Mouse (Mus musculus) macrophage (primary cell): ENCODE results near the gene Zfp408. TPM values are rescaled to one million over a fixed set of nuclear protein-coding genes. Genes with fewer than 3 reads are reported as not detected.

Experiments
- H3K27ac ChIP-seq: fragments of 350-480 bp; formaldehyde crosslinking; 2 replicates; pipeline ENCODE4 v1.9.0; 2021
- H3K36me3 ChIP-seq: fragments of 350-480 bp; formaldehyde crosslinking; 2 replicates; pipeline ENCODE4 v1.9.0; 2021; ENCODE audit errors: inconsistent target
- H3K4me3 ChIP-seq: fragments of 350-480 bp; formaldehyde crosslinking; 2 replicates; pipeline ENCODE4 v1.9.0; 2021; ENCODE audit errors: inconsistent target
- H3K79me2 ChIP-seq: fragments of 350-480 bp; formaldehyde crosslinking; 2 replicates; pipeline ENCODE4 v1.9.0; 2021; ENCODE audit errors: inconsistent target
- WGBS: methylation state at CpG from one replicate; pipeline ENCODE4 v1.1.7; 2026; ENCODE audit warnings: inconsistent platforms; ENCODE audit not compliant: missing documents; 5-methylcytosine and 5-hydroxymethylcytosine counted together
- polyA plus RNA-seq: library from polyadenylated mRNA; stranded (reverse); fragments of 250-400 nt; gene quantifications from 3 replicates; pipeline ENCODE4 v1.2.4, GENCODE M21; 2018; ENCODE audit warnings: inconsistent platforms
- total RNA-seq, 78 experiments: library from RNA; depleted of rRNA; stranded (reverse); fragments of 250-400 nt; gene quantifications; 1 replicate in 9 of 78; 2 replicates in 24 of 78; 3 replicates in 43 of 78; 4 replicates in 2 of 78; pipeline ENCODE4 v1.2.4; 2018; ENCODE audit warnings: inconsistent platforms in 56 of 78

The Zfp408 gene
- total RNA-seq (2018; cell fraction: chromatin; rRNA removed), result 10 to 100 TPM; 10.4 to 73.8 (median 46.7) TPM
- 10 to 100 TPM in 2 of 26 experiments, 1 to 10 TPM in 24; 3.6 to 12.3 (median 7.3) TPM for total RNA-seq (2018; cell fraction: cytosol; rRNA removed)
- 10 to 100 TPM; 13.2 to 53.6 (median 30.1) TPM for total RNA-seq (2018; cell fraction: nucleus; rRNA removed)
- 7.1 to 9.6 TPM (median 7.2 TPM) in 3 replicates for polyA plus RNA-seq

DNA sequence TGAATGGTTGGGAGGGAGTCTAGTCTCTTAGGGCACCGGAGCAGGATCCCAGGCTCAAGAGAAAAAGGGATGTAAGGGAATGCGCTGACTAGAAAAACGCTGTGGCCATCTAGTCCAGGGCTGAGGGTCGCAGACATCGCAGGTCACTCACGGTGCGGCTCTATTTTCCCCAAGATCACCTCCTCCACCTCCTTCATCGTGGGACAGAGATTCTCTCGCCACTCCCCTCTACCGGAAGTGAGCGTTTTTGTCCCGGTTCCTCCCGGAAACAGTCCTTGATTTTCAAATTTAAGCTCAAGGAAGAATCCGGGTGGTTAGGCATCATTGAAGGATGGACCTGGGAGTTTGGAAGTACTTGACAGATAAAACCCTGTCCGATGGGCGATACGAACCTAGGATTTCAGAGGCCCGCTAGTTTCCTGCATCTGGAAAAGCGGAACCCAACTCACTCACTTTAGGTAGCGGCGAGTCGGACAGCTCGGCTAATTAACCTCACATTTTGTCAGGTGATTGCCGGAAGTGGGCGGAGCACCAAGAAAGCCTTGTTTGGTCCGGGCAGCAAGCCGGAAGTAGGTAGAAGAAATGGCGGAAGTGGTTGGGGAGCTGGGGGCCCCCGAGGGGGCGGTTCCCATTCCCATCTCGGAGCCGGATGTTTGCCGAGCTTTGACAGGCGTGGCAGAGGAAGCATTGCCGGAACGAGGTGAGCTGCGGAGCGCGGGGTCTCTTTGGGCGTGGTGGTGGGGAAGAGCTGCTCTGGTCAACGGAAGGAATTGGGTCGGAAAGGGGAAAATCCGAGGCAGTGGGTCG lies at the start of gene Zfp408, which contains the start of gene Arhgap1:
TSS of gene Zfp408 (minus strand) at position 239 of the 807 bp plus-strand sequence.
TSS of gene Arhgap1 (plus strand) at position 308 of the 807 bp plus-strand sequence.
- Histone ChIP-seq H3K27ac (peak within 1 kb of the TSS; percentile 92), H3K79me2 (peaks cover 73% of the 10 kb centered on the region), H3K36me3 (peaks cover 49% of the 10 kb centered on the region), H3K4me3 (peak within 1 kb of the TSS; percentile 100)
- under 1% methylated on average over 44 of the region's 44 CpGs for WGBS

DNA sequence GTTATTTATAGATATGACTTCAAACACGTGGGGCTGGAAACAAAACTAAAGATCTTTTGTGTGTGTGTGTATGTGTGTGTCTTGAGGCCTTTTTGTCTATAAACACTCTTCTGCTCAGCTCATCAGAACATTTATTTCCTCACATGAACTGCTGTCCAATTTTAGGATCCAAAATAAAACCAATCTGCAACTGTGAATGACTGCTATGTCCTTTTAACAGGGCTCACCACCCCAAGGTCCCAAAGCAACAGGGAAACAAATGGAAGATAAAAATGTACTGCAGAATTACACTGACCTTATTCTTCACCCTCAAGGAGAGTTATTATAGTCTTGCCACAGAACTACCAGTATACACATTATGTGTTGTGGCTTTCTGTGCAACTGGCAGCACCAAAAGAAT lies 49.6 kb upstream of the Zfp408 start:
- Histone ChIP-seq H3K4me3 (no peak overlapping the region), H3K36me3 (no peaks in the 10 kb centered on the region), H3K27ac (peak overlapping the region; percentile 22), H3K79me2 (peaks cover 41% of the 10 kb centered on the region)
- 43% methylated on average over 1 of the region's 1 CpGs for WGBS

DNA sequence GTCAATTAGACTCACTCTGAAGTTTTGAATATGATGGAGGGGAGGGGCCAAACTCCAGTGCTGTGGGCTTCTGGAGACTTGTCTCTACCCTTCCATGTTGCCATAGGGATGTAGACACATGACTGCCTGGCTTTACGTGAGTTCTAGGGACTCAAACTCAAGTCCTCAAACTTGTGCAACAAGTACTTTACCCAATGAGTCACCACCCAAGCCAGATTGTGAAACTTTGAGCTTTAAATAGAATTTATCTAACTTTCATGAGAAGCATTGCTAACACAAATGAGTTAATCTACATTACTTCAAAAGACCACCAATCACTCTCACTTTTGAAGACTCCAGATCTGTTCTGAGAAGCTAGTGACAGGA lies 46.6 kb upstream of the Zfp408 start:
- Histone ChIP-seq H3K79me2 (peaks cover 31% of the 10 kb centered on the region), H3K27ac (peak overlapping the region; percentile 63), H3K36me3 (peaks cover 10% of the 10 kb centered on the region; the same call in 1 of the 2 replicates), H3K4me3 (no peak overlapping the region)
- 0% methylated on average over 1 of the region's 1 CpGs for WGBS

DNA sequence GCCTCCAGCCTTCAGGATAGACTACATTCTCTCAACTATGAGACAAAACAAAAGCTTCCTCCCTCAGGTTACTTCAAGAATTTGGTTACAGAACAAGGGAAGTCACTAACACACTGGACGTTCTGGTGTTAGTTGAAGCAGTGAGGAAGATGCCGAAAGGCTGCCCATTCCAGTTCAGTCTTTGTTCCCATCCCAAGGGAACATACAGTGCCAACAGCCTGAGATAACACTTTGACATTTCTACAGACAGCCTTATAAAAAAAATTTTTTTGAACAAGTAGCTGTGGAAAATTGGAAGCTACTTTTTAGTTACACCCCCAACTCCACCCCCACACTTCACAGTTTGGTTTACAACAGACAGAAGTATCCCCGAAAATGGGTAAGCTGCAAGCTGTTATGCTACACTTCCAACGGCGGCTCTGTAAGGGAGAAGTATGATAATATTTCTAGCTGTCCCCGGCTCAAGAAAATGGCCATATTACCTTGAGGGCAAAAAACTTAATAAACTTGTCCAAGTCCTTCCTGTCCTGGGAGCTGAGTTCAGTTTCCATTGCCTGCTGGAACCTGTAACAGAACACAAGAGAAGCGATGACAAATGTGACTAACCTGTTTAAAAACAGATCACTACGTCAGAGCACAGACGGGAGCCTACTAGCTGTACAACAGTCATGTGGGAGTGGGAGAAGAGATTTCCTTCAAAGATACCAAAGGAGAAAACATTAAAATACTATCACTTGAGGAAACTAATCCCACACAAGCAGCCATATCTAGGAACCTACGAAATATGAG lies 46.0 kb upstream of the Zfp408 start:
- Histone ChIP-seq H3K79me2 (peaks cover 31% of the 10 kb centered on the region), H3K36me3 (peaks cover 16% of the 10 kb centered on the region; the same call in 1 of the 2 replicates), H3K27ac (peak overlapping the region; percentile 63), H3K4me3 (no peak overlapping the region)
- WGBS, result 92% methylated on average over 10 of the region's 10 CpGs

DNA sequence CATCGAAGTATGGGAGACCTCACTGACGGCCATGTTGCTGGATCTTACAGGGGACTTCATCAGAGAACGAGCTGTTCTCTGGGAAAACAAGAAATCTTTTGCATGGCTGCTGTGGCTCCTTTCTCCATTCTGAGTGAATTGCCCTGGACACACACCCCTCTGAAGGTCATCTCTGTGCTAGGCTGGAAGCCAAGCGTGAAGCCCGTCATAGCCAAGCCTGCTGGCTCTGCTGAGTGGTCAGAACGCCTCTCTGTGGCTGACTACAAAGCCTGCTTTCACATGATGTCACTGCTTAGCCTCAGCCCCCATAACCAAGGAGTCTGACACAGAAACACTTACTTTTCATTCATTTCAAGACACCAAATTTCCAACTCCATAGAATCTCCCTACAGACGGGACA lies 39.9 kb upstream of the Zfp408 start:
- Histone ChIP-seq H3K36me3 (peaks cover 55% of the 10 kb centered on the region), H3K79me2 (no peaks in the 10 kb centered on the region), H3K27ac (no peak overlapping the region), H3K4me3 (no peak overlapping the region)
- WGBS, result 96% methylated on average over 7 of the region's 7 CpGs

DNA sequence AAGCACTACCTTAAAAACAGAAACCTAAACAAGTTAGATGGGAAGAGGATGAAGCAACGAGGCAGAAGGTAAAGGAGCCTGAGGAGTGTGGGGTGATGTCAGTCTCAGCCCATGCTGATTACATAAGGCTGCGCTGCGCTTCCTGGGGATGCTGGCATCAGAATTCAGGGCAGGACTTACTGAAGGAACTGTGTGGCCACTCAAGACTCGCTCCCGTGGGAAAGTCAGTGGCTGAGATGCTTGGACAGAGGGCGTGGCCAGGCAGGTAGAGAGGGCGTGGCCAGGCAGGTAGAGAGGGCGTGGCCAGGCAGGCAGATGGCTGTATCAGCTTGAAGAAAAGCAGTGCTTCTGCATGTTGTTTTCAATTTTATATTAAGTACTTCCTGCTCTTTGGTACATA lies 34.3 kb upstream of the Zfp408 start:
- H3K27ac ChIP-seq, result no peak overlapping the region
- peaks cover 70% of the 10 kb centered on the region for H3K36me3 ChIP-seq
- H3K79me2 ChIP-seq, result no peaks in the 10 kb centered on the region
- no peak overlapping the region for H3K4me3 ChIP-seq
- WGBS, result 86% methylated on average over 8 of the region's 8 CpGs

DNA sequence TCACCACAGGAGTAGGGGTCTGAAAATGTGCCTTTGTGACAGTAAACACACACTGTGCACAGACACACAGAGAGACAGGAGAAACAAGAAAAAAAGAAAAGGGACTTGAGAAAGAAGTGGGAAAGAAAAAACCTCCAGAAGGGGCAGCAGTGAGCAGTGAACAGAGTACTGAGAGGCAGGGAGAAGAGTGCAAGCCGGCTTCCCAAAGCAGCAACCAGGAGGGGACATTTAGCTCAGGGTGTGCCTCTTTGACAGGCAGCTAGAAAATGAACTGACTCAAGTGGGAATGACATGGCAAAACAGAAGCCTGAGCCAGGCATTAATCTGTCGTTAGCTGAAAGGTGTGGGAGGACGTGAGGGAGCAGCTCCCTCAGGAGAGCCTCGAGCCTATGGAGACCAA lies 33.3 kb upstream of the Zfp408 start:
- peaks cover 71% of the 10 kb centered on the region for H3K36me3 ChIP-seq
- WGBS, result 81% methylated on average over 4 of the region's 4 CpGs
- no peaks in the 10 kb centered on the region for H3K79me2 ChIP-seq
- no peak overlapping the region for H3K4me3 ChIP-seq
- no peak overlapping the region for H3K27ac ChIP-seq

DNA sequence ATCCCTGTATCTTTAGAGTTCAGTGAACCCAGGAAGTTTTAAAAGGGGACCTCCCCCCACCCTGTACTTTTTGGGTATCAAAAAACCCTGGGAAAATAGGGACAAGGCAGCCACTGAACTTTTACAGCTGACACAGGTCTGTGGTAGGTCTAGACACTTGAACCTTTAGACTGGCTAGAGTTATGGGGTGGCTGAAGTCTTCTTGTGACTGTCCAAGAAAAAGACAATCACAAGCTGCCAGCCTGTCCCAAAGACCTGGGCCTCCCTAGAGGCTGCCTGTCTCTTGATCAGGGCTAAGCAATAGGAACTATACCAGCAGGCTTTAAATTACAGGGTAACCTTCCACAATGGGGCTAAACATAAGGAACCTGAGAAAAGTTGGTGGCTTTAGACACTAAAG lies 27.4 kb upstream of the Zfp408 start:
- Histone ChIP-seq H3K4me3 (no peak overlapping the region), H3K27ac (no peak overlapping the region), H3K36me3 (peaks cover 78% of the 10 kb centered on the region), H3K79me2 (no peaks in the 10 kb centered on the region)

DNA sequence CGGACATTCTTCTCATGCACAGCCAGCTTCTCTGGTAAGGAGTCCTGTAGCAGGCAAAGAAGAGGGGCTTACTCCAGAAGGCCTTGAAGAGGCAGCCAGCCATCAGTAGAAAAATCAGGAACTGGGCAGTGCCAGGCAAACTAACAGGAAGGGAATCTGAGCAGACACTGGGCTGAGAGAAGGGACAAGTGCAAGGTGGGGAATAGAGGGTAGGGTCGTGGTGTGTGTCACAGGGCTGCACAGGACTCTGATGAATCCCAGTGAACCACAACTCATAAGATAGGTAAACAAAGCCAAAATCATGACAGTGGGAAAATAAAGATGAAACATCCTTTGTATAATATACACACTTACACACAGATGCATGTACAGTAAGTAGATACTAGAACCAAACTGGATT lies 26.8 kb upstream of the Zfp408 start:
- 71% methylated on average over 2 of the region's 2 CpGs for whole genome bisulfite sequencing
- H3K36me3 ChIP-seq, result peaks cover 72% of the 10 kb centered on the region
- H3K27ac ChIP-seq, result no peak overlapping the region
- H3K79me2 ChIP-seq, result no peaks in the 10 kb centered on the region
- H3K4me3 ChIP-seq, result no peak overlapping the region

DNA sequence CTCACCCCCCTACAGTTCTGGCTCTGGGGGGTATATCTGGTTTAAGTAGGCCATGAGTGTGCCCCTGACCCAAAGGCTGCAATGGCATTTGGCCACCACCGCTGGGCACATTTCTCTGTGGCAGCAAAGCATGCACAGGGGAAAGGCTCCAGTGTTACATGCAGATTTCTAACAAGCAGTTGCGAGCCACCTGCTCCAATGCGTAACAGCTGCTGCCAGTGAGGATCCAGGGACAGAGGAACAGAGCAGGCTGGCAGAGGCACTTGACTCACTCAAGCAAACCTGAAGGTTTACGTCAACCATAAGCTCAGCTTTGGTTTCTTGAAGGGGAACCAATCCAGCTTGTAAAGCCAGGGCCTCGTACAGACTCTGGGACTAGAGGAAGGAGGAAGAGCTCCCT lies 25.3 kb upstream of the Zfp408 start:
- no peak overlapping the region for H3K27ac ChIP-seq
- H3K36me3 ChIP-seq, result peaks cover 72% of the 10 kb centered on the region
- H3K4me3 ChIP-seq, result no peak overlapping the region
- H3K79me2 ChIP-seq, result no peaks in the 10 kb centered on the region
- WGBS, result 92% methylated on average over 5 of the region's 5 CpGs

DNA sequence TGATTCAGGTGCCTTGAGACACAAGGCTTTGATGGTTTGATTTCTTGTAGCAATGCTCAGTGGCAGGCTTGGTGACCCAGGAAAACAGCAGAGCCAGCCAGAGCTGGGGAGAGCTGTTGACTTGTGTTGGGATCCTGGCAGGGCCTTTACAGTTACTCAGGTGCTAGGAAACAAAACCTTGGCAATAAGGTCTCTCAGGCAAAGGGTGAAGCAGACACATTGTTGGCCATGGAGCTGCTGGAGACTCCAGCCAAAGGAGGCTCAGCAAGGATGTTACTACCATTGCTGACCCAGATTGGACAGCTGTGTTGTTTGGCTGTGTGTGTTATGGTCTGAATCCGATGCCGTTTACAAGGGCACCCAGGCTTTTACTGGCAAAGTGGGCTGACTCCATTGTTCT lies 24.0 kb upstream of the Zfp408 start:
- H3K4me3 ChIP-seq, result no peak overlapping the region
- H3K79me2 ChIP-seq, result no peaks in the 10 kb centered on the region
- 94% methylated on average over 2 of the region's 2 CpGs for WGBS
- peaks cover 72% of the 10 kb centered on the region for H3K36me3 ChIP-seq
- H3K27ac ChIP-seq, result no peak overlapping the region

DNA sequence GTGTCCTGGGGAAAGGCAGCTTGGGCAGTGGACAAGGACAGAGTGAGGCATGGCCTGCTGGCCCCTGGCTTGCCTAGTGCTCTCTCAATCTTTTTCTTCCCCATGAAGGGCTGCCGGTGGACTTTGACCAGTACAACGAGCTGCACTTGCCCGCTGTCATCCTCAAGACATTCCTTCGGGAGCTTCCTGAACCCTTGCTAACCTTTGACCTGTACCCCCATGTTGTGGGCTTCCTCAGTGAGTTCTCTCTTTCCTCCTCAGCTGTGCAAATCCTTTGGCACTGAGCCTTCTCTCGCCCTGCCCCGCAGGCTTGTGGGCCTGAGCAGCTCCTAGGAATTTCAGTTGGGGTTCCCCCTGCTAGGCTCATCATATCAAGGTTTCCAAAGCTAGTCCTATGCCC lies 20.4 kb upstream of the Zfp408 start:
- Histone ChIP-seq H3K27ac (no peak overlapping the region), H3K36me3 (peaks cover 67% of the 10 kb centered on the region), H3K79me2 (no peaks in the 10 kb centered on the region), H3K4me3 (no peak overlapping the region)
- WGBS, result 96% methylated on average over 6 of the region's 6 CpGs

DNA sequence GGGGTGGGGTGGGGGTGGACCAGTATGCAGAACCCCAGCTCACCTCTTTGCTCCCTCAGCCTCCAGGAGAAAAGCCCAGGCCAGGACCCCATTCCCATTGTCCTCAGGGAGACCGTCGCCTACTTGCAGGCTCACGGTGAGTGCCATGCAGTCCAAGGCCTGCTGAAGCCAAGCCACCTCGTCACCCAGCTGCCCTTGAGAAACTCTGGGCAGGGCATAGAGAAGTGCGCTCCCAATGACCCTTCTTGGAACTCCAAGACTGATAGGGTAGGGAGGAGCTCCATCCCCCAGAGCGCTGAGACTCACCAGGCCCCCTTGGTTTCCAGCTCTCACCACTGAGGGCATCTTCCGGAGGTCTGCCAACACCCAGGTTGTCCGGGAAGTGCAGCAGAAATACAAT lies 19.7 kb upstream of the Zfp408 start:
- no peak overlapping the region for H3K4me3 ChIP-seq
- WGBS, result 93% methylated on average over 8 of the region's 8 CpGs
- H3K79me2 ChIP-seq, result no peaks in the 10 kb centered on the region
- no peak overlapping the region for H3K27ac ChIP-seq
- H3K36me3 ChIP-seq, result peaks cover 66% of the 10 kb centered on the region

DNA sequence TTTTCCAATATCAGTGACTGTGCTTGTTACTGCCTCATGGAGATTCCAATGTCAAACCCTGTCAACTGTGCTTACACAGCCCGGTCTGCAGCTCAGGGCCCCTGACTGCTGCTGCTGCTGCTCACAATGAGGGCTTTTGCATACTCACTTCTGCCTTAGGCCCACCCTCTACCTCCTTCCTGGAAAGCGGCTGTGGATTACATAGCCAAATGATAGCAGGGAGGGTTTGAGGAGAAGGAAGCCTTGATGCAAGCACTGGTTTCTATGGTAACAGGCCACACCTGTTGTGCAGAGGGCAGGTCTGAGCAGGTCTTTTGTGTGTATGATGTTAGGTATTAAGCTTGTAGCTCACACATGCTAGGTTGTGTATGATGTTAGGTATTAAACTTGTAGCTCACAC lies 18.2 kb upstream of the Zfp408 start:
- no peak overlapping the region for H3K27ac ChIP-seq
- H3K36me3 ChIP-seq, result peaks cover 78% of the 10 kb centered on the region
- H3K79me2 ChIP-seq, result no peaks in the 10 kb centered on the region
- no peak overlapping the region for H3K4me3 ChIP-seq
- 88% methylated on average over 2 of the region's 2 CpGs for WGBS

DNA sequence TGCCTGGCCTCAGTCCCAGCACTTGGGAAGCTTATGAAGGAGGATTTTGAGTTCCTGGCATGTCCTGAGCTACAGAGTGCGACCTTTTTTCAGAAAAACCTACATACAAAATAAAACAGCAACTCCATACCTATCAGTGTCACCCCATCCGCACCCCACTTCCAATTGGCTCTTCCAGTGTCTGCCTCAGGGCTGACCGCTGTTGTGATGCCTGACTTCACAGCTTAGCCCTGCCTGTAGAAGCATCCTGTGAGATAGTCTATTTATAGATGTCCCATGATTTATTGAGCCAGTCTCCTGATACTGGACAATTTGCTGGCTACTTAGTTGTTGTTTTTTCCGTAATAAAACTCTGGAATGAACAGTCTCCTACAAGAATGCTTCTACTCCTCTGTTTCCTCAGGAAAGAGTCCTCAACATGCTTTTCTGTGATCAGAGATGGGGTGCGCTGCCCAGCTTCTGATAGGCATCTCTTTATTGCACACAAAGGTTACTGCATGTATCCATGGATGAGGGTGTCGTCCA lies 16.9 kb upstream of the Zfp408 start:
- 97% methylated on average over 6 of the region's 6 CpGs for WGBS
- no peak overlapping the region for H3K4me3 ChIP-seq
- H3K27ac ChIP-seq, result no peak overlapping the region
- H3K36me3 ChIP-seq, result peaks cover 80% of the 10 kb centered on the region
- no peaks in the 10 kb centered on the region for H3K79me2 ChIP-seq
